ENCODE assay signal across 14 mouse cellular contexts in the genomic region with DNA sequence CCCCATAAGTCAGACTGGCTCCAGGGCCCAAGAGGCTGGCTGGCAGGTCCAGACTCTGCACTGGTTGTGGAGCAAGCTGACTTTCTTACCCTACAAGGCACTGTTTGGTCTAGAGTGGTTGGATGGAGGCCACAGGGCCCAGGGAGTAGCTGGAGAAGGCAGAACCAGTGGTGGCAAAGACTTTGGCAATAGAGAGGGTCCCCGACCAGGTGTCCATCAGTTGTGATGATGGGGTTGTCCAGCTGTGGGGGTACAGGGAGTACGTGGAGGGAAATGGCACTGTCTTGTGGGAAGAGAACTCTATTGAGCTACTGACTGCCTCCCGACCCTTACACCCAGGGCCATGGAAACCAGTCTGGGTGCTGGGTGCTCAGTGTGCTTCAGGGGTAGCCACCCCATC. TPM values are rescaled to one million over a fixed set of nuclear protein-coding genes. Genes with fewer than 3 reads are reported as not detected.
DNase-seq lines count a peak whose midpoint lies in the region; ATAC-seq and TF ChIP-seq lines count a peak whose summit lies in the region.
"Had no signal": no experiment of that assay in that cellular context is flagged by ENCODE, and none has a peak within 500 bp of the region (broad histone marks: within the 10 kb centered on the region; RNA-seq: fewer than 3 reads in every experiment).

No protein-coding gene starts in this region.

- no peak for DNase-seq in forebrain, embryonic 11.5 days (ENCODE audit: low spot score)
- no peak for DNase-seq in heart, postnatal 0 days (ENCODE audit: low spot score)
- DNase-seq in heart, postnatal 10 days, result no peak
- no peak for DNase-seq in Muller cell, postnatal 12 days (ENCODE audit: inconsistent ontology term)
- no peak for DNase-seq in lung, postnatal 36 days

- no peak overlapping the region for H3K4me3 ChIP-seq in forebrain, embryonic 12.5 days (replicated peaks)
- H3K4me3 ChIP-seq in forebrain, embryonic 11.5 days (ENCODE audit: low read depth, low read length), result no peak overlapping the region
- H3K4me3 ChIP-seq in heart, postnatal 0 days (ENCODE audit: low read depth, low read length), result no peak overlapping the region
- no peak overlapping the region for H3K4me3 ChIP-seq in embryonic fibroblast, embryonic 13.5 days (ENCODE audit: insufficient read depth, low read length)
- no peak overlapping the region for H3K4me3 ChIP-seq in small intestine, adult 2 months (ENCODE audit: low read depth, low read length)
- H3K4me3 ChIP-seq: erythroblast, embryonic 14.5 days; hindbrain, embryonic 13.5 days; midbrain, embryonic 13.5 days had no signal

- WGBS in forebrain, embryonic 12.5 days, result 92% methylated on average over 3 of the region's 3 CpGs
- WGBS in forebrain, embryonic 11.5 days, result 81% methylated on average over 3 of the region's 3 CpGs
- 82% methylated on average over 3 of the region's 3 CpGs for WGBS in heart, postnatal 0 days
- WGBS in small intestine, adult 2 months, result 82% methylated on average over 3 of the region's 3 CpGs

- intact Hi-C loops in heart, postnatal 10 days (cut with DNase I), result loop anchor here (2.0 kb wide), 1 partner anchor 17 kb away; no protein-coding TSS in a partner anchor

- TF ChIP-seq CTCF in heart, postnatal 0 days (IDR thresholded peaks at IDR 0.05; ENCODE audit: low read depth), result no peak
- no peak for TF ChIP-seq CTCF in embryonic fibroblast, embryonic 13.5 days (IDR thresholded peaks at IDR 0.05; ENCODE audit: borderline replicate concordance, insufficient read depth, low read length)
- TF ChIP-seq CTCF in small intestine, adult 2 months (IDR thresholded peaks at IDR 0.05; ENCODE audit: extremely low read depth, insufficient read length, insufficient replicate concordance, low read depth, low read length), result no peak

- TF ChIP-seq EP300 in heart, postnatal 0 days (IDR thresholded peaks at IDR 0.05; ENCODE audit: low read depth), result no peak

- H3K9ac ChIP-seq in forebrain, embryonic 12.5 days, result no peak overlapping the region; the same call in 1 of the 2 replicates
- no peak overlapping the region for H3K9ac ChIP-seq in forebrain, embryonic 11.5 days (ENCODE audit: low read length)
- H3K9ac ChIP-seq in heart, postnatal 0 days (replicated peaks; ENCODE audit: low read depth, low read length), result peak overlapping the region; percentile 35
- H3K9ac ChIP-seq: hindbrain, embryonic 13.5 days; liver, embryonic 14.5 days; midbrain, embryonic 13.5 days had no signal

- no peaks in the 10 kb centered on the region for H3K36me3 ChIP-seq in forebrain, embryonic 12.5 days (replicated peaks)
- no peaks in the 10 kb centered on the region for H3K36me3 ChIP-seq in forebrain, embryonic 11.5 days (ENCODE audit: control insufficient read depth, insufficient read depth, low read length)
- H3K36me3 ChIP-seq in heart, postnatal 0 days (replicated peaks; ENCODE audit: control insufficient read depth, insufficient read depth, low read length), result peaks cover 35% of the 10 kb centered on the region
- H3K36me3 ChIP-seq in small intestine, adult 2 months (ENCODE audit: control insufficient read depth, insufficient read depth, low read length), result no peaks in the 10 kb centered on the region

- H3K4me1 ChIP-seq in forebrain, embryonic 12.5 days, result peaks cover 11% of the 10 kb centered on the region
- H3K4me1 ChIP-seq in forebrain, embryonic 11.5 days (replicated peaks; ENCODE audit: control insufficient read depth, insufficient read depth, low read length), result no peaks in the 10 kb centered on the region; the same call in 1 of the 2 replicates
- H3K4me1 ChIP-seq in heart, postnatal 0 days (ENCODE audit: control insufficient read depth, insufficient read depth), result peaks cover 27% of the 10 kb centered on the region
- peaks cover 20% of the 10 kb centered on the region for H3K4me1 ChIP-seq in embryonic fibroblast, embryonic 13.5 days (ENCODE audit: control insufficient read depth, insufficient read depth, low read length)
- H3K4me1 ChIP-seq in small intestine, adult 2 months (ENCODE audit: control insufficient read depth, insufficient read depth, insufficient read length, low read length), result no peaks in the 10 kb centered on the region

- ATAC-seq in forebrain, embryonic 12.5 days (ENCODE audit: low FRiP score), result no peak
- ATAC-seq in forebrain, embryonic 11.5 days (replicated peaks; ENCODE audit: low FRiP score), result no peak
- ATAC-seq in heart, postnatal 0 days (ENCODE audit: insufficient read depth, low read depth), result peak; percentile 13; the same call in 1 of the 2 replicates
- ATAC-seq: activated CD4-positive, CD25-positive, alpha-beta regulatory T cell, adult 4 months; midbrain, embryonic 13.5 days had no signal

- no peaks in the 10 kb centered on the region for H3K9me3 ChIP-seq in forebrain, embryonic 12.5 days
- no peaks in the 10 kb centered on the region for H3K9me3 ChIP-seq in forebrain, embryonic 11.5 days (ENCODE audit: control insufficient read depth, low read length)
- H3K9me3 ChIP-seq in heart, postnatal 0 days (replicated peaks; ENCODE audit: control insufficient read depth, low read length), result no peaks in the 10 kb centered on the region
- H3K9me3 ChIP-seq: hindbrain, embryonic 13.5 days; midbrain, embryonic 13.5 days had no signal

- H3K27ac ChIP-seq in forebrain, embryonic 12.5 days, result peak overlapping the region; percentile 32; the same call in 1 of the 2 replicates
- H3K27ac ChIP-seq in forebrain, embryonic 11.5 days (ENCODE audit: low read depth, low read length), result no peak overlapping the region
- peak overlapping the region; percentile 94 for H3K27ac ChIP-seq in heart, postnatal 0 days (ENCODE audit: low read depth)
- peak overlapping the region; percentile 95 for H3K27ac ChIP-seq in embryonic fibroblast, embryonic 13.5 days (ENCODE audit: insufficient read depth, low read length)
- H3K27ac ChIP-seq in small intestine, adult 2 months (ENCODE audit: insufficient read depth, low read depth, low read length), result peak overlapping the region; percentile 35
- H3K27ac ChIP-seq: hindbrain, embryonic 13.5 days; liver, embryonic 14.5 days; midbrain, embryonic 13.5 days had no signal

- no peak overlapping the region for H3K4me2 ChIP-seq in forebrain, embryonic 12.5 days
- no peak overlapping the region for H3K4me2 ChIP-seq in forebrain, embryonic 11.5 days (ENCODE audit: low read depth, low read length, severe bottlenecking)
- H3K4me2 ChIP-seq in heart, postnatal 0 days (ENCODE audit: low read depth, low read length), result no peak overlapping the region
- H3K4me2 ChIP-seq: hindbrain, embryonic 13.5 days; midbrain, embryonic 13.5 days had no signal

- H3K27me3 ChIP-seq in forebrain, embryonic 12.5 days, result peaks cover 30% of the 10 kb centered on the region
- peaks cover 12% of the 10 kb centered on the region for H3K27me3 ChIP-seq in forebrain, embryonic 11.5 days (ENCODE audit: control insufficient read depth, insufficient read depth, low read length)
- peaks cover 11% of the 10 kb centered on the region; the same call in 1 of the 2 replicates for H3K27me3 ChIP-seq in heart, postnatal 0 days (ENCODE audit: control insufficient read depth, insufficient read depth, low read length)
- H3K27me3 ChIP-seq in small intestine, adult 2 months (ENCODE audit: control insufficient read depth, insufficient read depth, low read length), result peaks cover under 1% of the 10 kb centered on the region; the same call in 1 of the 2 replicates

- TF ChIP-seq POLR2A in embryonic fibroblast, embryonic 13.5 days (IDR thresholded peaks at IDR 0.05; ENCODE audit: low read depth, low read length), result no peak
- no peak for TF ChIP-seq POLR2A in small intestine, adult 2 months (IDR thresholded peaks at IDR 0.05; ENCODE audit: low read depth, low read length)

RNA-seq across cellular contexts. Expression of gene Speg, which starts 18.7 kb away (rescaled TPM):
- 10.0 and 11.3 TPM in 2 replicates for polyA plus RNA-seq in forebrain, embryonic 12.5 days (2016; fragmentation: Nextera tagmentation; extraction: Ambion mirVana)
- 14.1 and 16.0 TPM in 2 replicates for polyA plus RNA-seq in forebrain, embryonic 11.5 days (2014; fragmentation: Nextera tagmentation; extraction: Ambion mirVana)
- 95.0 and 105 TPM in 2 replicates for total RNA-seq in heart, postnatal 0 days (2014; rRNA removed; ENCODE audit: low replicate concordance)
- polyA plus RNA-seq in heart, postnatal 0 days (2015; fragmentation: Nextera tagmentation; extraction: Ambion mirVana), result 26.8 and 30.2 TPM in 2 replicates
- total RNA-seq in heart, postnatal 10 days (2021), result 100 to 1,000 TPM; 104 to 112 TPM
- polyA plus RNA-seq in embryonic fibroblast, embryonic 13.5 days (2011; ENCODE audit: insufficient read length, low read depth, missing spikeins), result 54.2 and 56.4 TPM in 2 replicates
- polyA plus RNA-seq in small intestine, adult 2 months (2012; rRNA removed), result 21.5 and 23.2 TPM in 2 replicates
- polyA plus RNA-seq: activated CD4-positive, CD25-positive, alpha-beta regulatory T cell, adult 4 months had no signal

RNA-seq across cellular contexts. Expression of gene Des, which starts 33.7 kb away (rescaled TPM):
- polyA plus RNA-seq in forebrain, embryonic 12.5 days (2016; fragmentation: Nextera tagmentation; extraction: Ambion mirVana), result 0.74 and 0.78 TPM in 2 replicates
- 0.86 and 1.5 TPM in 2 replicates for polyA plus RNA-seq in forebrain, embryonic 11.5 days (2014; fragmentation: Nextera tagmentation; extraction: Ambion mirVana)
- 983 and 1,187 TPM in 2 replicates for total RNA-seq in heart, postnatal 0 days (2014; rRNA removed; ENCODE audit: low replicate concordance)
- polyA plus RNA-seq in heart, postnatal 0 days (2015; fragmentation: Nextera tagmentation; extraction: Ambion mirVana), result 601 and 639 TPM in 2 replicates
- 100 to 1,000 TPM; 909 to 916 TPM for total RNA-seq in heart, postnatal 10 days (2021)
- polyA plus RNA-seq in embryonic fibroblast, embryonic 13.5 days (2011; ENCODE audit: insufficient read length, low read depth, missing spikeins), result 11.3 and 12.3 TPM in 2 replicates
- 152 and 216 TPM in 2 replicates for polyA plus RNA-seq in small intestine, adult 2 months (2012; rRNA removed)
- polyA plus RNA-seq: activated CD4-positive, CD25-positive, alpha-beta regulatory T cell, adult 4 months had no signal

RNA-seq across cellular contexts. Expression of gene Gmppa, which starts 41.9 kb away (rescaled TPM):
- 54.8 and 55.8 TPM in 2 replicates for polyA plus RNA-seq in forebrain, embryonic 12.5 days (2016; fragmentation: Nextera tagmentation; extraction: Ambion mirVana)
- 46.3 and 47.2 TPM in 2 replicates for polyA plus RNA-seq in forebrain, embryonic 11.5 days (2014; fragmentation: Nextera tagmentation; extraction: Ambion mirVana)
- 74.7 and 85.2 TPM in 2 replicates for total RNA-seq in heart, postnatal 0 days (2014; rRNA removed; ENCODE audit: low replicate concordance)
- polyA plus RNA-seq in heart, postnatal 0 days (2015; fragmentation: Nextera tagmentation; extraction: Ambion mirVana), result 47.4 and 55.9 TPM in 2 replicates
- total RNA-seq in heart, postnatal 10 days (2021), result 10 to 100 TPM; 39.7 to 40.1 TPM
- polyA plus RNA-seq in embryonic fibroblast, embryonic 13.5 days (2011; ENCODE audit: insufficient read length, low read depth, missing spikeins), result 70.6 and 77.6 TPM in 2 replicates
- 121 and 187 TPM in 2 replicates for polyA plus RNA-seq in small intestine, adult 2 months (2012; rRNA removed)

RNA-seq across cellular contexts. Expression of gene Asic4, which starts 56.4 kb away (rescaled TPM):
- 6.4 and 8.2 TPM in 2 replicates for polyA plus RNA-seq in forebrain, embryonic 12.5 days (2016; fragmentation: Nextera tagmentation; extraction: Ambion mirVana)
- polyA plus RNA-seq in forebrain, embryonic 11.5 days (2014; fragmentation: Nextera tagmentation; extraction: Ambion mirVana), result 0.61 TPM in 2 replicates
- total RNA-seq in heart, postnatal 0 days (2014; rRNA removed; ENCODE audit: low replicate concordance), result not detected in 2 replicates
- polyA plus RNA-seq in heart, postnatal 0 days (2015; fragmentation: Nextera tagmentation; extraction: Ambion mirVana), result 0.04 and 0.07 TPM in 2 replicates
- total RNA-seq in heart, postnatal 10 days (2021), result not detected
- polyA plus RNA-seq in embryonic fibroblast, embryonic 13.5 days (2011; ENCODE audit: insufficient read length, low read depth, missing spikeins), result not detected in 2 replicates
- polyA plus RNA-seq in small intestine, adult 2 months (2012; rRNA removed), result 0.05 TPM in 1 of 2 replicates, not detected in the other
- total RNA-seq: gastrocnemius, adult 18-20 months had no signal
- polyA plus RNA-seq: activated CD4-positive, CD25-positive, alpha-beta regulatory T cell, adult 4 months; erythroblast, embryonic 14.5 days had no signal

Comparison
In these comparisons a context has a peak if more than half of its experiments do, and no peak if none do; other contexts are left out.
1. RNA of gene Des, which starts 33.7 kb away (polyA plus RNA-seq): 601 to 639 TPM in heart, postnatal 0 days and 152 to 216 TPM in small intestine, adult 2 months; 11.3 to 12.3 TPM in embryonic fibroblast, embryonic 13.5 days, 0.86 to 1.5 TPM in forebrain, embryonic 11.5 days and 0.74 to 0.78 TPM in forebrain, embryonic 12.5 days; every median in the first group is over 10 times any median in the second.